1 mouse cellular context compared by ENCODE assay signal in the genomic region with DNA sequence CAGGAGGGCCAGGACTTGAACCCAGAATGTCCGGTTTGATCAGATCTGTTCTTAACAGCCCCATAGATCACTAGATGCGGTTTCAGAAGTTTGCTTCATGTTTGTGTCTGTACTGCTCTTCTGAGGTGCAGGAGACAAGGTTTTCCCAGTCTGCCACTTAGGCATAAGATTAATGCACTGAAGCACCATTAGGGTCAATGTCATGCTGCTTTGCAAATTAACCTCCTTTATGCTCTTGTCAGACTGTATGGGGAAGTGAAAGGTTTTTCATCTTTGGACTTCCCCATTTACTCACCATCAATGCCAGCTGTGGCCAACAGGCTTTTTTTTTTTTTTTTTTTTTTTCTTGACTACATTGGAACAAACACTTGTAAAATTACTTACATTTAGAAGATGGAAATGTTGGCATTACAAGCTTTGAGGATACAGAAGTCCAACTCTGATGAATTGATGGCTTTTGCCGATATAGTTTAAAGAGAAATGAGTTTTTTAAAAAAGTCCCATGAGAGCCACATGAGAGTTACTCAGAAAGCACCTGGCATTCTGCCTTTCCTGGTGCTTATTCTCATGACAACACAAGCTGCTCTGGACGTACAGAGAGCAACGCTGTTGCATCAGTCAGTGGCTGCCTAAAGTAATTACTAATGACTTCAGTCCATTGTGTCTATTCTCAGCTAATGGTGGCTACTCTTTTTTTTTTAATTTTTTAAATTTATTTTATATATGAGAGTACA.
TF ChIP-seq lines count a peak whose summit lies in the region.

No protein-coding gene starts in this region.

TF ChIP-seq in CH12.LX, 34 proteins besides CTCF, POLR2A, EP300 and RAD21 (continued from another document):
- peak; percentile 55 for TF ChIP-seq BHLHE40 (IDR thresholded peaks at IDR 0.05; ENCODE audit: low read depth, low read length)
- TF ChIP-seq MYC (IDR thresholded peaks at IDR 0.05; ENCODE audit: low read depth, low read length), result peak; percentile 92
- peak; percentile 60; the same call in 1 of the 2 replicates for TF ChIP-seq ELF1 (IDR thresholded peaks at IDR 0.05; ENCODE audit: low read depth, low read length)
- TF ChIP-seq SIN3A (IDR thresholded peaks at IDR 0.05; ENCODE audit: low read length), result peak; percentile 80
- TF ChIP-seq MEF2A (IDR thresholded peaks at IDR 0.05; ENCODE audit: borderline replicate concordance, low read depth, low read length), result peak; percentile 88
- TF ChIP-seq CHD1 (IDR thresholded peaks at IDR 0.05; ENCODE audit: low read depth, low read length), result 0 out of 2 replicates have a peak, but pooled peaks have one; percentile 85
- peak; percentile 48 for TF ChIP-seq HCFC1 (IDR thresholded peaks at IDR 0.05; ENCODE audit: low read depth, low read length)
- no peak for TF ChIP-seq NRF1 (IDR thresholded peaks at IDR 0.05; ENCODE audit: low read depth, low read length)
- peak; percentile 72 for TF ChIP-seq JUN (IDR thresholded peaks at IDR 0.05; ENCODE audit: insufficient read depth, low read depth, low read length)
- peak; percentile 77 for TF ChIP-seq MAX (IDR thresholded peaks at IDR 0.05; ENCODE audit: low read length)
